Mouse (Mus musculus) liver, adult 2 months (tissue): Measurements from ENCODE around the gene Sgk2. TPM values are rescaled to one million over a fixed set of nuclear protein-coding genes. Genes with fewer than 3 reads are reported as not detected.

Source experiments
- DNase-seq: peaks from one replicate; pipeline ENCODE4 v3.0.0-alpha.2; 2011; ENCODE audit warnings: low read depth, low spot score; ENCODE audit errors: extremely low read depth
- H3K27ac ChIP-seq: fragments of 200-500 bp; replicated peaks from 2 replicates; pipeline ENCODE4 v1.5.1; 2012; ENCODE audit warnings: low read depth, mild to moderate bottlenecking, control low read depth, inconsistent platforms, low read length; ENCODE audit not compliant: insufficient read depth
- H3K27me3 ChIP-seq: fragments of 200-500 bp; 2 replicates; pipeline ENCODE4 v1.6.1; 2012; ENCODE audit warnings: mild to moderate bottlenecking, moderate library complexity, low read length, inconsistent platforms; ENCODE audit not compliant: control insufficient read depth, insufficient read depth
- H3K36me3 ChIP-seq: fragments of 200-500 bp; 2 replicates; pipeline ENCODE4 v1.6.1; 2012; ENCODE audit warnings: low read length, inconsistent platforms; ENCODE audit not compliant: control insufficient read depth, insufficient read depth
- H3K4me1 ChIP-seq: fragments of 200-500 bp; 2 replicates; pipeline ENCODE4 v1.6.1; 2011; ENCODE audit warnings: low read length; ENCODE audit not compliant: control insufficient read depth, insufficient read depth
- H3K4me3 ChIP-seq: fragments of 200-500 bp; 2 replicates; pipeline ENCODE4 v1.5.1; 2011; ENCODE audit warnings: low read depth, mild to moderate bottlenecking, control low read depth, low read length, moderate library complexity; ENCODE audit not compliant: insufficient read depth
- H3K79me2 ChIP-seq: fragments of 200-500 bp; 2 replicates; pipeline ENCODE4 v1.6.1; 2012; ENCODE audit warnings: inconsistent platforms, mild to moderate bottlenecking, low read length, moderate library complexity; ENCODE audit not compliant: control insufficient read depth, insufficient read depth
- H3K9ac ChIP-seq: fragments of 200-500 bp; 2 replicates; pipeline ENCODE4 v1.6.1; 2012; ENCODE audit warnings: low read depth, mild to moderate bottlenecking, control low read depth, inconsistent platforms, low read length
- CTCF ChIP-seq: fragments of 200-500 bp; IDR thresholded peaks from 2 replicates; pipeline ENCODE4 v1.5.1; 2011; ENCODE audit warnings: low read depth, low read length, control low read depth
- POLR2A ChIP-seq: fragments of 200-500 bp; IDR thresholded peaks from 2 replicates; pipeline ENCODE4 v1.6.1; 2011; ENCODE audit warnings: low read length, control low read depth; ENCODE audit not compliant: insufficient read depth; ENCODE audit errors: extremely low read depth
- WGBS: fragments of 180-500 bp; shearing (Covaris S2); methylation state at CpG from one replicate; pipeline ENCODE4 v1.1.7; 2018; 5-methylcytosine and 5-hydroxymethylcytosine counted together
- polyA plus RNA-seq: library from polyadenylated mRNA; depleted of rRNA; stranded (reverse); fragments of >200 nt; gene quantifications from 2 replicates; pipeline ENCODE4 v1.2.3, GENCODE M21; 2012
- total RNA-seq: library from RNA; depleted of rRNA; stranded (reverse); fragments of >200 nt; gene quantifications from 2 replicates; pipeline ENCODE4 v1.2.3, GENCODE M21; 2014

Gene Sgk2
- total and polyA plus RNA-seq, 2 experiments, result 27.8 to 39.4 TPM

GRCm38 (mm10) chr2:163049116-163049515 is 62.0 kb downstream of the Sgk2 start:
- Histone ChIP-seq H3K9ac (no peak overlapping the region), H3K27ac (no peak overlapping the region), H3K79me2 (no peaks in the 10 kb centered on the region), H3K4me3 (no peak overlapping the region), H3K27me3 (no peaks in the 10 kb centered on the region), H3K4me1 (no peaks in the 10 kb centered on the region), H3K36me3 (peaks cover 23% of the 10 kb centered on the region)
- 93% methylated on average over 2 of the region's 2 CpGs for WGBS
- TF ChIP-seq CTCF (no peak), POLR2A (no peak)
- DNase-seq, result no peak

GRCm38 (mm10) chr2:163051691-163052090 is 64.6 kb downstream of the Sgk2 start:
- DNase-seq, result no peak
- H3K36me3 ChIP-seq, result peaks cover 2% of the 10 kb centered on the region; the same call in 1 of the 2 replicates
- peaks cover 3% of the 10 kb centered on the region; the same call in 1 of the 2 replicates for H3K27me3 ChIP-seq
- no peaks in the 10 kb centered on the region for H3K79me2 ChIP-seq
- 33% methylated on average over 1 of the region's 1 CpGs for WGBS
- H3K4me1 ChIP-seq, result no peaks in the 10 kb centered on the region
- TF ChIP-seq POLR2A, result no peak
- no peak for TF ChIP-seq CTCF
- H3K9ac ChIP-seq, result no peak overlapping the region
- no peak overlapping the region for H3K4me3 ChIP-seq
- no peak overlapping the region for H3K27ac ChIP-seq

DNA sequence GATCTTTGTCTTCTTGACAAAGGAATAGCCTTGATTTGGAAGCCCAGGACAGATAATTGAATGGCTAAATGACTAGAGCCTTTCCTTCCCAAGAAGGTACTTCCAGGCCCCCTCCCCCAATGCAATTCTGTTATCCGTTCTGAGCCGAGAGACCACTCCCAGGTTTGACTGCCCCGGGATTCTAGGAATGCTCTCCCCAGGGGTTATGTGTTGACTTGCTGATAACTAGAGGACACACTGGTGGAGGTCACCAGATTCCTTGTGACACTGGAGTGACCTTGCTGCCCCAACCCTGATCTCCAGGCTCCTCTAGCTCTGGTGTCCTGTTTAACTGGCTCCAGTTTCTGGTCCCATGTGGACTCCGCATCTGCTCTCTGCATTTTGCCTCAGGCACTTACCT is 65.0 kb downstream of the Sgk2 start:
- DNase-seq, result no peak
- Histone ChIP-seq H3K36me3 (no peaks in the 10 kb centered on the region), H3K4me1 (no peaks in the 10 kb centered on the region), H3K27ac (no peak overlapping the region), H3K4me3 (no peak overlapping the region), H3K27me3 (peaks cover 3% of the 10 kb centered on the region; the same call in 1 of the 2 replicates), H3K79me2 (no peaks in the 10 kb centered on the region), H3K9ac (no peak overlapping the region)
- no peak for TF ChIP-seq POLR2A
- TF ChIP-seq CTCF, result no peak
- 67% methylated on average over 4 of the region's 4 CpGs for WGBS

DNA sequence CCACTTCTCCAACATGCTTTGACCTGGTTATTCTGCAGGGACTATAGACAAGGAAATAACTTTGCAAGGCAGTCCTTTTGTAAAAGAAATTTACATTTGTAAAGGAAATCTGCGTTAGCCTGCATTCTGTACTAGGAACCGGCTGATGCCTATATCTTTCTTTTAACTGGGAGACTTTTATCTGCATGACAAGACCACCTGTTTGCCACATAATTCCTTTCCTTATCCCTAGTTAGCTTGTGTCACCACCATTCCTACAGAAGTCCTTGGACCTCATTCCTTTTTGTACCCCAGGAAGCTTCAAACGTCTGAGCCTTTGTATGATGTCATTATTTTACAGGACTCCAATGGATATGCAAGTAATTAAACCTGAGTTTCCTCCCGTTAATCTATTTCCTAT is 65.7 kb downstream of the Sgk2 start:
- WGBS, result 86% methylated on average over 4 of the region's 4 CpGs
- Histone ChIP-seq H3K9ac (no peak overlapping the region), H3K27me3 (peaks cover 3% of the 10 kb centered on the region; the same call in 1 of the 2 replicates), H3K4me3 (no peak overlapping the region), H3K79me2 (no peaks in the 10 kb centered on the region), H3K4me1 (no peaks in the 10 kb centered on the region), H3K36me3 (no peaks in the 10 kb centered on the region), H3K27ac (no peak overlapping the region)
- DNase-seq, result no peak
- no peak for TF ChIP-seq CTCF
- no peak for TF ChIP-seq POLR2A

DNA sequence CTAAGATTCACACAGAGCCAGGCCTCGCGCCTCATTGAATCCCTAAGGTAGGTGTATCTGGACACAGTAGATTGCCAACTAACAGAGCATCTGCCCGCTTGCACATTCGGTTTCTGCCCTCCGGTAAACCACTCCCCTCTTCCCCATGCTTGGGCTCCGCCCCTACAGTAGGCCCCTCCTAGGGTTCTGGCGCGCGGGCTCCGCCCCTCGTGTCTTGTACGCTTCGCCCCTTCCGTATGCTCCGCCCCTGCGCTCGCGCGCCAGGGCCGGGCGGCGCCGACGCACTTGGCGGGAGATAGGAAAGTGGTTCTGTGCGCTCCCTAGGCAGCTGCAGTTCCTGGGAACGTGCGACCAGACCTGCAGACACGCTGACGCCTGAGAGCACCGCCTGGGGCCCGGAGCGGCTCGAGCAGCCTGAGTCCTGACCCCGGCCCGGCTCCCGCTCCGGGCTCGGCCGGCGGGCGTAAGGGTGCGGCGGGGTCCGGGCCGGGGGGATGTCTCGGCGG is 67.3 kb downstream of the Sgk2 start, which contains the start of gene Mybl2:
Gene Mybl2 (plus strand): TSS at position 353 of the 506 bp plus-strand sequence.
- no peaks in the 10 kb centered on the region for H3K4me1 ChIP-seq
- no peak within 1 kb of the TSS for H3K9ac ChIP-seq
- TF ChIP-seq POLR2A (no peak), CTCF (no peak)
- peak within 1 kb of the TSS; percentile 25; the same call in 1 of the 2 replicates for H3K4me3 ChIP-seq
- peak; percentile 82 for DNase-seq
- H3K27me3 ChIP-seq, result peaks cover 3% of the 10 kb centered on the region; the same call in 1 of the 2 replicates
- no peaks in the 10 kb centered on the region for H3K79me2 ChIP-seq
- no peaks in the 10 kb centered on the region for H3K36me3 ChIP-seq
- H3K27ac ChIP-seq, result no peak within 1 kb of the TSS
- WGBS, result under 1% methylated on average over 48 of the region's 48 CpGs

GRCm38 (mm10) chr2:163054891-163055494 is 67.9 kb downstream of the Sgk2 start:
- H3K79me2 ChIP-seq, result no peaks in the 10 kb centered on the region
- TF ChIP-seq CTCF, result no peak
- TF ChIP-seq POLR2A, result no peak
- H3K4me3 ChIP-seq, result no peak overlapping the region
- H3K27me3 ChIP-seq, result peaks cover 3% of the 10 kb centered on the region; the same call in 1 of the 2 replicates
- no peak overlapping the region for H3K27ac ChIP-seq
- H3K4me1 ChIP-seq, result no peaks in the 10 kb centered on the region
- DNase-seq, result no peak
- H3K9ac ChIP-seq, result no peak overlapping the region
- WGBS, result 5% methylated on average over 38 of the region's 38 CpGs
- H3K36me3 ChIP-seq, result no peaks in the 10 kb centered on the region
